Mouse (Mus musculus) cerebellum, adult (tissue): ENCODE data around the gene Ganab.
"Not testable (repeated sequence)": the region's sequence is repeated elsewhere in the genome, so short reads cannot be mapped to it uniquely, and the experiment has no call there.

Source experiments
- ATAC-seq: cut with Nextera tagmentation; 2 replicates; pipeline ENCODE4 v1.9.2; 2017; ENCODE audit warnings: mild to moderate bottlenecking, moderate library complexity, mixed read lengths; ENCODE audit not compliant: insufficient number of reproducible peaks, low FRiP score, low TSS enrichment

Ganab gene

GRCm38 (mm10) chr19:8897865-8898495 is at the start of gene Ganab:
Gene Ganab, plus strand, starts transcription at chr19:8898071.
- ATAC-seq: peak; percentile 97

- ATAC-seq: no peak
These were observed 49.5 kb upstream of the Ganab start for GRCm38 (mm10) chr19:8848356-8848755.

GRCm38 (mm10) chr19:8850402-8850901 is 47.4 kb upstream of the Ganab start, which contains the start of gene Lrrn4cl:
Gene Lrrn4cl, plus strand, starts transcription at chr19:8850768.
- ATAC-seq: no peak

- no peak for ATAC-seq
These were observed 46.2 kb upstream of the Ganab start for GRCm38 (mm10) chr19:8851639-8852038.

- no peak for ATAC-seq
These were observed 45.5 kb upstream of the Ganab start for GRCm38 (mm10) chr19:8852236-8852928.

GRCm38 (mm10) chr19:8853117-8853516 is 44.8 kb upstream of the Ganab start:
- ATAC-seq: no peak

- ATAC-seq: no peak
These were observed 40.2 kb upstream of the Ganab start for GRCm38 (mm10) chr19:8857689-8858088.

GRCm38 (mm10) chr19:8859018-8859417 is 38.9 kb upstream of the Ganab start:
- no peak for ATAC-seq

GRCm38 (mm10) chr19:8864265-8864664 is 33.6 kb upstream of the Ganab start:
- ATAC-seq: no peak

GRCm38 (mm10) chr19:8870381-8870780 is 27.5 kb upstream of the Ganab start:
- ATAC-seq: not testable (repeated sequence)

- ATAC-seq: no peak
These were observed 27.0 kb upstream of the Ganab start for GRCm38 (mm10) chr19:8870838-8871237.

GRCm38 (mm10) chr19:8871267-8872186 is 26.3 kb upstream of the Ganab start, which contains the start of gene Ubxn1:
Gene Ubxn1, plus strand, starts transcription at chr19:8871496.
- peak; percentile 89 for ATAC-seq

- ATAC-seq: no peak
These were observed 25.5 kb upstream of the Ganab start for GRCm38 (mm10) chr19:8872266-8872840.

GRCm38 (mm10) chr19:8875031-8875430 is 22.8 kb upstream of the Ganab start:
- ATAC-seq: no peak

- ATAC-seq: peak; percentile 82
These were observed 17.4 kb upstream of the Ganab start, which contains the start of gene Uqcc3 for GRCm38 (mm10) chr19:8880311-8881033. Gene Uqcc3, minus strand, starts transcription at chr19:8880923.

- ATAC-seq: no peak
These were observed 16.9 kb upstream of the Ganab start for GRCm38 (mm10) chr19:8881034-8881392.

- no peak for ATAC-seq
These were observed 14.3 kb upstream of the Ganab start, which contains the start of the genes Lbhd1 and Gm49403 for GRCm38 (mm10) chr19:8883616-8884015. Gene Lbhd1, plus strand, starts transcription at chr19:8883732. Gene Gm49403, plus strand, starts transcription at chr19:8883930.

- ATAC-seq: no peak
These were observed 10.8 kb upstream of the Ganab start for GRCm38 (mm10) chr19:8886916-8887584.
